Mouse (Mus musculus) ovary, adult 2 months (tissue): Measurements from ENCODE around the gene Alpk3. TPM values are rescaled to one million over a fixed set of nuclear protein-coding genes. Genes with fewer than 3 reads are reported as not detected.

Experiments
- polyA plus RNA-seq: library from polyadenylated mRNA; depleted of rRNA; stranded (reverse); fragments of >200 nt; gene quantifications from 2 replicates; pipeline ENCODE4 v1.2.3, GENCODE M21; 2012; rRNA removed

The Alpk3 gene
- 1.6 and 1.9 TPM in 2 replicates for polyA plus RNA-seq

GRCm38 (mm10) chr7:81057471-81057870, at the start of gene Alpk3:
Alpk3 (plus strand) TSS chr7:81057600.

GRCm38 (mm10) chr7:81114555-81114954, 57.2 kb downstream of the Alpk3 start, which contains the start of gene Slc28a1:
Slc28a1 (plus strand) TSS chr7:81114799.

Other genes with a start within 250 kb of the Alpk3 start
- 37.6 and 38.3 TPM in 2 replicates for gene Iqgap1, start 231.6 kb upstream of the Alpk3 start, polyA plus RNA-seq
- gene Zscan2, start 196.7 kb upstream of the Alpk3 start, polyA plus RNA-seq: 12.0 and 12.9 TPM in 2 replicates
- gene Wdr73, start 156.3 kb upstream of the Alpk3 start, polyA plus RNA-seq: 25.9 and 33.4 TPM in 2 replicates
- gene Nmb, start 152.5 kb upstream of the Alpk3 start, polyA plus RNA-seq: 8.6 and 11.5 TPM in 2 replicates
- gene Sec11a, start 109.8 kb upstream of the Alpk3 start, polyA plus RNA-seq: 51.6 and 65.4 TPM in 2 replicates
- gene Zfp592, start 63.9 kb upstream of the Alpk3 start, polyA plus RNA-seq: 20.3 and 27.9 TPM in 2 replicates
- 1.0 and 1.5 TPM in 2 replicates for gene Slc28a1, start 57.2 kb downstream of the Alpk3 start, polyA plus RNA-seq
- gene Pde8a, start 156.0 kb downstream of the Alpk3 start, polyA plus RNA-seq: 21.3 and 23.5 TPM in 2 replicates